Mouse (Mus musculus): Measurements from ENCODE around the gene Gm44579. TPM values are rescaled to one million over a fixed set of nuclear protein-coding genes. Genes with fewer than 3 reads are reported as not detected.

Gene Gm44579
- polyA plus RNA-seq, 1 experiment, result not detected

GRCm38 (mm10) chr15:98149166-98149602 lies 71.6 kb downstream of the Gm44579 start:
- H3K36me3 ChIP-seq (ENCODE audit: control insufficient read depth, insufficient read depth), result no peaks in the 10 kb centered on the region
- no peak overlapping the region for H3K4me3 ChIP-seq
- H3ac ChIP-seq (ENCODE audit: control insufficient read depth, insufficient read length), result no peak overlapping the region
- H3K79me2 ChIP-seq (ENCODE audit: control insufficient read depth, insufficient read depth), result peaks cover 11% of the 10 kb centered on the region
- TF ChIP-seq USF1 (IDR thresholded peaks at IDR 0.05; ENCODE audit: low read depth) (peak; percentile 63), TCF12 (IDR thresholded peaks at IDR 0.05; ENCODE audit: insufficient read depth, poor library complexity, severe bottlenecking) (no peak), SRF (IDR thresholded peaks at IDR 0.05; ENCODE audit: control insufficient read depth, insufficient read length, low read depth) (no peak), MYOD1 (IDR thresholded peaks at IDR 0.05; ENCODE audit: control insufficient read depth in 1 of 3, insufficient read length in 2 of 3, low read depth in 2 of 3) (peak in 1 of 3 experiments; percentile 38), POLR2A (IDR thresholded peaks at IDR 0.05; ENCODE audit: insufficient read length, low read depth) (peak; percentile 45)
- H3K27me3 ChIP-seq (ENCODE audit: control insufficient read depth, insufficient read depth, insufficient read length), result no peaks in the 10 kb centered on the region
- H3K4me2 ChIP-seq (ENCODE audit: low read depth), result peak overlapping the region; percentile 59

GRCm38 (mm10) chr15:98148356-98148755 lies 72.4 kb downstream of the Gm44579 start:
- TF ChIP-seq CEBPB (IDR thresholded peaks at IDR 0.05; ENCODE audit: insufficient read depth, poor library complexity, severe bottlenecking) (no peak), MYOD1 (IDR thresholded peaks at IDR 0.05; ENCODE audit: control insufficient read depth in 1 of 3, insufficient read length in 2 of 3, low read depth in 2 of 3) (no peak), USF1 (IDR thresholded peaks at IDR 0.05; ENCODE audit: low read depth) (no peak), MYOG (IDR thresholded peaks at IDR 0.05; ENCODE audit: control insufficient read depth in 1 of 3, insufficient read depth in 1 of 3, insufficient read length in 2 of 3, low read depth in 2 of 3) (no peak), TCF3 (IDR thresholded peaks at IDR 0.05; ENCODE audit: insufficient read length, low read depth) (no peak), REST (IDR thresholded peaks at IDR 0.05; ENCODE audit: insufficient read depth, insufficient read length) (no peak), TCF12 (IDR thresholded peaks at IDR 0.05; ENCODE audit: insufficient read depth, poor library complexity, severe bottlenecking) (no peak), E2F4 (IDR thresholded peaks at IDR 0.05; ENCODE audit: insufficient read depth) (no peak), SRF (IDR thresholded peaks at IDR 0.05; ENCODE audit: control insufficient read depth, insufficient read length, low read depth) (no peak), POLR2AphosphoS2 (IDR thresholded peaks at IDR 0.05; ENCODE audit: insufficient read length, low read depth) (no peak), POLR2A (IDR thresholded peaks at IDR 0.05; ENCODE audit: insufficient read length, low read depth) (no peak), MAX (IDR thresholded peaks at IDR 0.05; ENCODE audit: low read depth) (no peak)
- H3ac ChIP-seq (ENCODE audit: control insufficient read depth, insufficient read length), result no peak overlapping the region
- no peaks in the 10 kb centered on the region for H3K27me3 ChIP-seq (ENCODE audit: control insufficient read depth, insufficient read depth, insufficient read length)
- H3K4me3 ChIP-seq, result no peak overlapping the region
- no peaks in the 10 kb centered on the region for H3K36me3 ChIP-seq (ENCODE audit: control insufficient read depth, insufficient read depth)
- H3K79me2 ChIP-seq (ENCODE audit: control insufficient read depth, insufficient read depth), result peaks cover 17% of the 10 kb centered on the region
- H3K4me2 ChIP-seq (ENCODE audit: low read depth), result no peak overlapping the region

GRCm38 (mm10) chr15:98145559-98146181 lies 75.1 kb downstream of the Gm44579 start:
- TF ChIP-seq SRF (IDR thresholded peaks at IDR 0.05; ENCODE audit: control insufficient read depth, insufficient read length, low read depth), result no peak
- no peak for TF ChIP-seq MAX (IDR thresholded peaks at IDR 0.05; ENCODE audit: low read depth)
- TF ChIP-seq POLR2A (IDR thresholded peaks at IDR 0.05; ENCODE audit: insufficient read length, low read depth), result peak; percentile 84
- TF ChIP-seq MYOD1 (IDR thresholded peaks at IDR 0.05; ENCODE audit: control insufficient read depth in 1 of 3, insufficient read length in 2 of 3, low read depth in 2 of 3), result peak in 1 of 3 experiments; percentile 13
- peak; percentile 83 for TF ChIP-seq POLR2AphosphoS2 (IDR thresholded peaks at IDR 0.05; ENCODE audit: insufficient read length, low read depth)
- H3K4me3 ChIP-seq, result peak overlapping the region; percentile 49
- peak overlapping the region; percentile 73 for H3ac ChIP-seq (ENCODE audit: control insufficient read depth, insufficient read length)
- H3K4me2 ChIP-seq (ENCODE audit: low read depth), result peak overlapping the region; percentile 94
- H3K79me2 ChIP-seq (ENCODE audit: control insufficient read depth, insufficient read depth), result peaks cover 17% of the 10 kb centered on the region
- H3K27me3 ChIP-seq (ENCODE audit: control insufficient read depth, insufficient read depth, insufficient read length), result no peaks in the 10 kb centered on the region
- H3K36me3 ChIP-seq (ENCODE audit: control insufficient read depth, insufficient read depth), result peaks cover 14% of the 10 kb centered on the region

- H3K4me2 ChIP-seq (ENCODE audit: low read depth), result peak overlapping the region; percentile 90
- H3K4me3 ChIP-seq, result peak overlapping the region; percentile 49
- H3K36me3 ChIP-seq (ENCODE audit: control insufficient read depth, insufficient read depth), result peaks cover 19% of the 10 kb centered on the region
- no peak for TF ChIP-seq POLR2AphosphoS2 (IDR thresholded peaks at IDR 0.05; ENCODE audit: insufficient read length, low read depth)
- peak; percentile 22 to 95 (median 93) for TF ChIP-seq MYOG (IDR thresholded peaks at IDR 0.05; ENCODE audit: control insufficient read depth in 1 of 3, insufficient read depth in 1 of 3, insufficient read length in 2 of 3, low read depth in 2 of 3)
- TF ChIP-seq USF1 (IDR thresholded peaks at IDR 0.05; ENCODE audit: low read depth), result no peak
- TF ChIP-seq MAX (IDR thresholded peaks at IDR 0.05; ENCODE audit: low read depth), result no peak
- no peak for TF ChIP-seq CEBPB (IDR thresholded peaks at IDR 0.05; ENCODE audit: insufficient read depth, poor library complexity, severe bottlenecking)
- TF ChIP-seq REST (IDR thresholded peaks at IDR 0.05; ENCODE audit: insufficient read depth, insufficient read length), result no peak
- no peak for TF ChIP-seq TCF12 (IDR thresholded peaks at IDR 0.05; ENCODE audit: insufficient read depth, poor library complexity, severe bottlenecking)
- no peak for TF ChIP-seq E2F4 (IDR thresholded peaks at IDR 0.05; ENCODE audit: insufficient read depth)
- TF ChIP-seq TCF3 (IDR thresholded peaks at IDR 0.05; ENCODE audit: insufficient read length, low read depth), result peak; percentile 41
- TF ChIP-seq MYOD1 (IDR thresholded peaks at IDR 0.05; ENCODE audit: control insufficient read depth in 1 of 3, insufficient read length in 2 of 3, low read depth in 2 of 3), result peak in 2 of 3 experiments; percentile 71 to 88
- TF ChIP-seq SRF (IDR thresholded peaks at IDR 0.05; ENCODE audit: control insufficient read depth, insufficient read length, low read depth), result no peak
- no peak for TF ChIP-seq POLR2A (IDR thresholded peaks at IDR 0.05; ENCODE audit: insufficient read length, low read depth)
- H3ac ChIP-seq (ENCODE audit: control insufficient read depth, insufficient read length), result peak overlapping the region; percentile 73
- H3K27me3 ChIP-seq (ENCODE audit: control insufficient read depth, insufficient read depth, insufficient read length), result no peaks in the 10 kb centered on the region
- peaks cover 17% of the 10 kb centered on the region for H3K79me2 ChIP-seq (ENCODE audit: control insufficient read depth, insufficient read depth)
Observed at GRCm38 (mm10) chr15:98144861-98145507, 75.8 kb downstream of the Gm44579 start.
